Mouse (Mus musculus) lung, postnatal 0 days (tissue): ENCODE measurements around the gene Ube2h.

Source experiments
- CTCF ChIP-seq: IDR thresholded peaks from 2 replicates; pipeline ENCODE4 v1.5.1; 2016; ENCODE audit warnings: antibody characterized with exemption, mild to moderate bottlenecking
- EP300 ChIP-seq: IDR thresholded peaks from 2 replicates; pipeline ENCODE4 v1.6.1; 2016; ENCODE audit warnings: antibody characterized with exemption, mild to moderate bottlenecking, control low read depth

DNA sequence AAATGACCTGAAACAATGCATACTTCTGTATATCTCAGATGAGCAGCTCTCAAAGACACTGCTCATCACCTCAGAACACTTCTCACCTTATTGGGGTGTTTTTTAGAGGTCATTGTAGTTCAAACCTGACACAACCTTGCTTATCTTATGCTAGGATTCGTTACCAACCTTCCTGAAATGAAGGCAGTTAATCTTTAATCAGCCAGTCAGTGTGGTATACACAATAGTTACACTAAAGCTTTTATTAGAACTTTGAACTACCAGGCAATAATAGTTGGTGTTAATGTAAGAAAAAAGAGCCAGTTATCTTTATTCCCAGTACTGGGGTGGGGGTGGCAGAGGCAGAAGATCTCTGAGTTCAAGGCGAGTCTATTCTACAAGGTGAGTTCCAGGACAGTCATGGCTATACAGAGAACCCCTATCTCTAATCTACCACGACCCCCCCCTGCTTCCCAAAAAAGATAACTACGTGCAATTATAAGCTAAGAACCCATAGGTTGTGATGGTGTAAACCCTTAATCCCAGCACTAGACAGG lies 72.5 kb downstream of the Ube2h start:
- TF ChIP-seq CTCF: no peak
- TF ChIP-seq EP300: no peak
